Mouse (Mus musculus) yolk sac, embryonic 10.5 days (tissue): ENCODE measurements around the gene Sec61b.

Source experiments
- DNase-seq: peaks from one replicate; pipeline ENCODE4 v3.0.0-alpha.2; 2017; ENCODE audit warnings: low spot score

Gene Sec61b

DNA sequence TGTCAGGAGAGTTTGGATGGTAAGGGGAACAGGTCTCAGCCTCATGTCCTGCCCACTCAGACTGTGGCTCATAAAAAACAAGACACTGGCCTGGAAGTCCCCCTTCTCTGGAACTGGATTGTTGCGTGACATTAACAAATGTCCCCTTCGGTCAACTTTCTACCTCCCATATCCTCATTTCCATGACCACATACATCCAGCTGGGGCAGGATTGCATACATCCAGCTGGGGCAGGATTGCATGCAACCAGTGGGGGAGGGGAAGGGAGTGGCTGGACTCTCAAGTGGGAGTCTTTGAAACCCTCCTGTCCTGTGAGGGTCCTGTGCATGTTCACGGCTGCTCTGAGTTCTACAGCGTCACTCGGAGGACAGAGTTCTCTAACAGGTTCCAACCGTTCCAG lies 16.8 kb downstream of the Sec61b start:
- DNase-seq: no peak

DNA sequence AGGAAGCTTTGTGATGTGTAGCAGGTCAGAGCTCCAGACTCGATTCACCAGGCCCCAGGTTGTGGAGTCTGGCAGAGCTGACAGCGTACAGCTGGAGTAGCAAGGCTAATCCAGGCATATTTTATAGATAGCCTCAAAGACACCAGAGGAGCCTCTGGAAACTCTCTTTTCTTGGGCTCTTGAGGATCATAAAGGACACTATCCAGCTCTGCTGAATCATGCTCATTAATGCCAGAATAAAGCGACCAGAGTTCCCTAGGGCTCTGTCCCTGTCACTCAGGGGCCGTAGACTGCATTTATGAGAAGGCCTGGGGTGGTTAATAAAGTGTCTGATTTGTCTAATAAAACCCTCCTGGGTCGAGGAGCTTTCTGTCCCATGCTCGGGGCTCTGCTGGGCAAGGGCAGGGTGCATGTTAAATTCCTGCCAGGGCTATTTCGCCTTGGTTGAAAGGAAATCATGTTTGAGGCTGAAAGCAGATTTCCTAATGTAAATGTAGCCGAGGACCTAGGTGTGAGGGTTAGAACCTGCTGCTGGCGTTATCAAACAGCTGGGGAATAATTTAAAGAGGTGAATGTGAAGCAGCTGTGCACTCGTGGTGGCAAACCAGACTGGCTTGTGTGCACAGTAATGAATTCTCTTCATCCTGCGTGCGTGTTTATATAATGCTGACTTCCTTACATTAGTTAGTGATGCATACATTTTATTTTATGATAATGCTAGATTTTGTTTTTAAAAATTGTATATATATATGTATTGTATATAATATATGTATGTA lies 18.0 kb downstream of the Sec61b start:
- DNase-seq: no peak

DNA sequence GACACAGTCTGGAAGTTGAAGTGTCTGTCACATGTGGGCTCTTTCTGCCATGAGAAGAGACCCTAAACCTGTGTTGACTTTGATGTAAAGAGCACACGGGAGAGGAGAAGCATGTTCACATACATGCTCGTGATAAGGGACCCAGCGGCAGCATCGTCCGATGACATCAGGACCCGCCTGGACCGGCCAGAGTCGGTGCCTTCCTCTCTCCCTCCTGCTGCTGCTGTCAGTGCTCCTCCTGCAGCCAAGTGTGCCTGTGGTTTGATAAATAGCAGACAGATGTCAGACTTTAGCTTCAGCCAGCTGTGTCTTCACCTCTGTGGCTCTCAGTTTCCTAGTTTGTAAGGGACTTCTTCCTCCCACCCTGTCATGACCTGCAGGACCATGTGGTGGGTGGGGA lies 19.0 kb downstream of the Sec61b start:
- DNase-seq: no peak

DNA sequence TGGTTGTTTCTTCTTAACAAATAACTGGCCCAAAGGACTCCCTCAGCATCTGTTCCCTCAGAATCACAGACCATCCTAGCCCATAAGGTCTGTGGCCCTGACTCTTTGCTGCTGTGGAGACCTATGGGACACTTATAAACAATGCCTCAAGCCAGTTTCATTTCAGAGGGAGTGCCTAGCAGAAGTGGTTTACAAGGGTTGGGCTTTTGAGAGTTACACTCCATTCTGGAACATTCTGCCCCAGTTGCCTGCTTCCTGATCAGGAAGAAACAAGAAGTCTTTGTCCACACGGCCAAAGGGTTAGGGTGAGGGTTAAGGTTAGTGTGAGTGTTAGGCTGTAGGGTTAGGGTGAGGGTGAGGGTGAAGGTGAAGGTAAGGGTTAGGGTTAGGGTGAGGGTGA lies 19.7 kb downstream of the Sec61b start:
- DNase-seq: no peak

DNA sequence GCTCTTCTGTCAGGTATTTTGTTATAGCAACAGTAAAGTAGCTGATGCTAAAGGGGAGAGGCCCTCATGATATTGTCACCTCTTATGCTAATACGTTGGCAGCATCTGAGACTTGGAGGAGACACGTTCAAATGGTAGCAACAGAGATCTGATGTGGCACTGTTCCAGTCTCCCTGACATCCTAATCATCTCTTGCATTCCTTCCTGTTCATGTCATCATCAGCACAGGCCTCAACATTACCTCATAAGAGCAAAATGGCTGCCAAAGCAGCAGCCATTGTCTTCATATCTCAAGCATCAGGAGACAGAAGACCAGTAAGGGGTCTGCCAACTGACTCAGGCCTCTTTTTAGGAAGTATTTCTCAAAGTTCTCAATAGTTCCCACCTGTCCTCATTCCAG lies 20.2 kb downstream of the Sec61b start:
- no peak for DNase-seq

DNA sequence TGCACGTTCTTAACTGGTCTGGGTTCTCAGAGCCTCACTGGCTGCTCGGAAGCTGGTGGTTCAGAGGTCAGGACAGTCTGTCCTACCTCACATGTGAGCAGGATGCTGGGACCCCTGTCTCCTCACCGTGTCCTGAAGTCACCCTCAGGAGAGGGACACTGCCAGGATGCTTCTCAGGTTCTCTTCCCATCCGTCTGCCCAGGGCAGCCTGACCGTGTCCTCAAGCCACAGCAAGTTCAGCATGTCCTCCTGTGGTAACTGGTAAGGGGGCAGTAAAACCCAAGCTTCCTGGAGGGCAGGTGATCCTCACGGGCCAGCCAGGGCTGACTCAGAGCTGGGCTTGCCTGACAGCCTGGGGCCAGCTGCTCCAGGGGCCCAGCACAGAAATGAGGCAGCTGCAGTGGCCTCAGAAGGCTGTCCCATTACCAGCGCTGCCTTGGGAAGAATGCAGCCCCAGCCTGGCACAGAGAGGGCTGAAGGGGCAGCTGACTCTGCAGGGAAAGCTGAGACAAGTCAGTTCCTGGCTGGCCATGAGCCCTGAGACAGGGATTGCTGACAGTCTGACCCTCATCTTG lies 23.4 kb downstream of the Sec61b start:
- DNase-seq: no peak

DNA sequence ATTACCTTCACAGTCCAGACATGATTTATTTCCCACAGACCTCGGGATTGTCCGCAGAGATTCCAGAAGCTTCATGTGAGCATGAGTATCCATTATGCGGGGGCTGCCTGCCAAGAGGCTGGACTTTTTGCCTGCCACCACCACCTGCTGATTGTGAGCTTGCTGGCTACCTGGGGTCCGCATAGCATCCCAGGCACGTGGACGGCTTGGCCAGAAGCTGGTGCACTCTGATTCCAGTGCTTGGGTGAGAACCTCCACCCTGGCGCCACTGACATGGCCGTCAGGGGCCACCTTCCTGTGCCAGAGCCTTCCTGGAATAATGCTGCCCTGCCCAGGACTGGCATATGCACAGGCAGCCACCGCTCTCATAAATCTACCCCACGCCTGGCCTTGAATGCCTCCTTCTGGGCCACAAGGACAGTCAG lies 24.7 kb downstream of the Sec61b start:
- no peak for DNase-seq

DNA sequence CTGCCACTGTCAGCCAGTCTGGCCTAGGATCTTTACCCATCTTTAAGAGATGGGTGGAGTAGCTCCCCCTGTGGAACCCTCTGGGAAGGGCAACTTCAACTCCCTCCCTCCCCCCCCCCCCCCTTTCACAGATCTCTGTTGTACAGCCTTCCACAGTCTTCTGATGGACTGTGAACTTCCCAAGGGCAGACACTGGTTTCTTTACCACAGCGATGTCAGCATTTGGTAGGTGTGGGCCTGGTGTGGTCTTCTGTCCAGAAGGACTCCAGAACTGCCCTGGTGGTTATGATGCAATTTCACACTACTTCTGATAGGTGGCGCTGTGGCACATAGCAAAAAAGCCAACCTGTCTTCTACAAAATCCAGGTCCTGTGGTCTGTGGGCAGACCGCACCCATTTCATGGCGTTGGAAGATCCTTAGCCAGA lies 28.1 kb downstream of the Sec61b start:
- peak; percentile 28 for DNase-seq

DNA sequence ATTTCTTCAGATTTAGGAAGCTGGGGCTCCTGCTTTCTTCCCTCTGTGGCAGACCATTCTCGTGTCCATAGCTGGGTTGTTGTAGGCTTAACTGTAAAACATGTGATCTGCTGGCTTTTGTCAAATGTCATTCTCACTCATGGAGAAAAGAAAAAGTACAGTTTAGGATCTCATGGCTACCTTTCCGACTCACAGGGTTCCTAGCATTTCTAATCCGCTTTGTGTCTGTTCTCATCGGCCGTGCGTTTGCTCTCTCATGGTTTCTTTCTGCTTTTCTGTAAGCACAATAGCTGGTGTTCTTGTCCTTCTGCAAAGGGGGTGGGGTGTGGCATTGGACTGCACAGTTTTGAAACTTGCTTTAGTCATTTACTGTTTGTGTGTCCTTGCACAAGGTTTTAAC lies 28.6 kb downstream of the Sec61b start:
- DNase-seq: no peak

DNA sequence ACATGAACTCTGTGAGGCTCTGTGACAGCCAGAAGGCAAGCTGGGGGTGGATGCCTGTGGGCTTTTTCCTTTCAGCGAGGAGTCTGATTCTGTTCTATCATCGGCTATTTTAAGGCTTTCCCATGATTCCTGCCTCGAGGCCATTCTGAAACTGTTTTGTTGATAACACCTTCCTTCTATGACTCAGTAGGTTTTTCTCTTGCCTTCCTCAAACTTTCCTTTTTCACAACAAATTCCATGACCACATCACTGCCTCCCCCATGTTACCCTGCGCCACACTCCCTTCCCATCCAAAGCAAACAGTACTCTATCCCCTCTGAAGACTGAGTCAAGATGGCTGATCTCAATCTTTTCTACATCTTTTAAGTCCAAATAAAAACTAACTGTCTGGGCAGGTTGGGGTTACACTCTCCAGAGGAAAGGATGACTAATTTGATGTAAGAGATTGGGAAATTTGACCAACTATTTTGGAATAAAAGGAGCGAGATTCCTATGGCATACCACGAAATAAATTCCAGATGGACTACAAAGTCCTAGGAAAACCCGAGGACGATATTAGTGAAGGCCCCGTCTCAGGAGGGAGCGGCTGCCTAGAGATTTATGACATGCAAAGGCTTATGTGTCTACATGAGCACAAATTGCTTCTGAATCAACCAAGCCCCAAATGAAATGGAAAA lies 30.5 kb downstream of the Sec61b start:
- DNase-seq: no peak

DNA sequence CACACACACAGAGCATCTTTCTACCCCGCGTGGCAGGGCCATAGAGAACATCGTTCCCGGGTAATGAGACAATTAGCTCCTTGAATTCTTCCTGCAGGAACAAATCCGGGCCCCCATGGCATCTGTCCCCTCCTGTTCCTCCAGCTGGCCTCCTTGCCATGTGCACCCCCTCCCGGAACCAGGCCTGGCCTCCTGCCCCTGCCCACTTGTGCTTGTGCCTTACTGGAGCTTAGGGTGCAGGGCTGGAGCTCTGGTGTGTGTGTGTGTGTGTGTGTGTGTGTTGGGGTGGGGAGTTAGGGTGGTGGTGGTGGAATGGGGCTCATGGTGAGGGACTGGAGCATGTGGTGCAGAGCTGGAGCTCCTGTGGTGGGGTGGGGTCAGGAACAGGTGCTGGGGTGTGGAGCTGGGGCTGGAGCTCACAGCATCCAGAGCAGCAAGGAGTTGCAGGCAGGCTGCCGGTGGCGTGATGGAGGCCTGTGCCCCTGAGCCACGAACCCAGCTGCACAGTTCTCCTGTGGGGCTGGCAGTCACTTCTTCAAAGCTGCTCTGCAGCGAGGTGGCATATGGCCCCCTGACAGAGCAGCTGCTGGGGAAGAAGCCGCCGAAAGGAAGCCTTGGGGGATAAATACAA lies 44.2 kb downstream of the Sec61b start:
- no peak for DNase-seq

DNA sequence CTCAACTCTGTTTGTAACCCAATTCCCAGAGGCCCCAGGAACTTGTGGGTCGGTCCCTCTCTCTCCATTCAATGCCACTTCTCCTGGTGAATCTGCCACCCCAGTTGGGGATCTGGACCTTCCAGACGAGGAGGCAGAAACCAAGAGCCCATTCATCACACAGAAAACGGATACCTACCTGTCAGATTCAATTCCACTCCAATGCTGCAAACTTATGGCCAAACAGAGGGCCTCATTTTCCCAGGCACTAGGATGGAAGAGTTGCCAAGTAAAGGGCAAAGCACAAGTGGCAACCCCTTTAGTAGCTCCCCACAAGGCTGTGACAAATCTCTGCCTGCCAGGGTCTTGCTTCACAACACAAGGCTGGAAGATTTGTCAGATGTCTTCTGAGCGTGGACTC lies 45.6 kb downstream of the Sec61b start:
- DNase-seq: no peak

DNA sequence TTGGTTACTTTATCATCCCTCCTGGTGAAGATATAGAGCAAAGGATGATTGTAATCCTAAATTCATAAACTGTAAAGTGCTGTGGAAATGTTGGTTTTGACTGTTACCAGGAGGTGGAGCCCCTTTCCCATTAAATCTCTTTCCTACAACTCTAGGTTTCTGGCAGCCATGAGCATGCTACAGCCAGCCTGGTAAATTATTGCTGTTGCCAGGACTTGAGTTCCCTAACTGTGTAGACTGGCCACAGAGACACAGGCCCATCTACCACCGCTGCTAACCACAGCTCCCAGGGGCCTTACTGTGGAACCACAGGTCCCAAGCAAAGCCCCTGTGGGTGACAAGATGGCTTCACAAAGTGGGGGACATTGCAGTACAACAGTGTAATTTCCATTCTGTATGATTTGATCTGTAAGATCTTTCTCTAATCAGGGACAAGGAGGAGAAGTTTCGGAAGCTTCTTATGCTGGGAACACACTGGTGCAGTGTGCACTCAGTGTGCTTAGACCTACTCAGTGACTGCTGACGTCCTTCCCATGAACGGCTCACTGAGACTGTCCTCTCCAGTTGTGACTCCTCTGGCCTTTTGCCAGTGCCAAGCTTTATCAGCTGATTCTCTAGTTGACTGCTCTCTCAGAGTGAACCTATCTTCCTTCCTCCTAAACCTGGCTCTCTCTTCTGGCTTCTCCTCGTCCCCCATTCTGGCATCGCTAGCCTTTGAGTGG lies 47.6 kb downstream of the Sec61b start:
- no peak for DNase-seq

DNA sequence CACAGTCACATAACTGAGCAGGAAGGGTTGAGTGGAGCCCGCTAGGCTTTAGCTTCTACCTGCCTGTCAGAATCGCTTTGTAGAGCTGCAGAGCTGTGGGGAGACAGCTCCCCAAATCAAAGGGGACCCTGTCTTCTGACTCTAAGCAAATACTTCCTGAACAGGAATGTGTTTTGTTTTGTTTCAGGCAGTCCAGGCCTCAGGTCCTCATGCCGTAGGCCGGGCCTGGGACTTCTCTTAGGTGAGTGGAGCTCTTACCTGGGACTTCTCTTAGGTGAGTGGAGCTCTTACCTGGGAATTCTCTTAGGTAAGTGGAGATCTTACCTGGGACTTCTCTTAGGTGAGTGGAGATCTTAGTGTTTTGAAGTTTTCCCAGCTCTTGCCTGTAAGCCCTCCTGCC lies 55.4 kb downstream of the Sec61b start:
- no peak for DNase-seq
